In genomic region chr5:65434471-65435362, GRCm38 (mm10) we compare ENCODE assay signal across 8 mouse cellular contexts. TPM values are rescaled to one million over a fixed set of nuclear protein-coding genes. Genes with fewer than 3 reads are reported as not detected.
DNase-seq lines count a peak whose midpoint lies in the region; ATAC-seq and TF ChIP-seq lines count a peak whose summit lies in the region.

No protein-coding gene starts in this region.

- H3K4me3 ChIP-seq in cerebellum, adult 2 months (replicated peaks; ENCODE audit: insufficient read depth, low read depth, low read length) = peak overlapping the region; percentile 99
- peak overlapping the region; percentile 79 for H3K4me3 ChIP-seq in neural tube, embryonic 11.5 days (ENCODE audit: low read depth, low read length)
- peak overlapping the region; percentile 83 for H3K4me3 ChIP-seq in forebrain, embryonic 13.5 days
- peak overlapping the region; percentile 90 for H3K4me3 ChIP-seq in limb, embryonic 10.5 days
- H3K4me3 ChIP-seq in neural tube, embryonic 14.5 days (ENCODE audit: low read depth, low read length) = peak overlapping the region; percentile 86

- no peaks in the 10 kb centered on the region for H3K36me3 ChIP-seq in neural tube, embryonic 11.5 days (ENCODE audit: control insufficient read depth, insufficient read depth, low read length)
- no peaks in the 10 kb centered on the region for H3K36me3 ChIP-seq in forebrain, embryonic 13.5 days (ENCODE audit: poor library complexity, severe bottlenecking)
- peaks cover 2% of the 10 kb centered on the region; the same call in 1 of the 2 replicates for H3K36me3 ChIP-seq in limb, embryonic 10.5 days
- no peaks in the 10 kb centered on the region for H3K36me3 ChIP-seq in neural tube, embryonic 14.5 days (ENCODE audit: control insufficient read depth, insufficient read depth, low read length)

- peaks cover 5% of the 10 kb centered on the region; the same call in 1 of the 2 replicates for H3K4me1 ChIP-seq in cerebellum, adult 2 months (ENCODE audit: control insufficient read depth, insufficient read depth, low read length)
- H3K4me1 ChIP-seq in neural tube, embryonic 11.5 days (ENCODE audit: control insufficient read depth, insufficient read depth, low read length) = no peaks in the 10 kb centered on the region
- H3K4me1 ChIP-seq in forebrain, embryonic 13.5 days = peaks cover 12% of the 10 kb centered on the region
- H3K4me1 ChIP-seq in limb, embryonic 10.5 days = peaks cover 25% of the 10 kb centered on the region
- peaks cover 5% of the 10 kb centered on the region for H3K4me1 ChIP-seq in neural tube, embryonic 14.5 days (ENCODE audit: control insufficient read depth, insufficient read depth, low read length)

- H3K9ac ChIP-seq in neural tube, embryonic 11.5 days (ENCODE audit: low read length) = peak overlapping the region; percentile 77
- H3K9ac ChIP-seq in forebrain, embryonic 13.5 days = peak overlapping the region; percentile 90
- peak overlapping the region; percentile 66 for H3K9ac ChIP-seq in neural tube, embryonic 14.5 days (replicated peaks; ENCODE audit: low read depth, low read length)

- H3K4me2 ChIP-seq in neural tube, embryonic 11.5 days (ENCODE audit: low read depth) = peak overlapping the region; percentile 77
- peak overlapping the region; percentile 86 for H3K4me2 ChIP-seq in forebrain, embryonic 13.5 days
- peak overlapping the region; percentile 94 for H3K4me2 ChIP-seq in neural tube, embryonic 14.5 days (ENCODE audit: low read depth, low read length)

- peak overlapping the region; percentile 24; the same call in 1 of the 2 replicates for H3K27ac ChIP-seq in cerebellum, adult 2 months (ENCODE audit: insufficient read depth, low read length)
- H3K27ac ChIP-seq in neural tube, embryonic 11.5 days (ENCODE audit: low read depth, low read length) = peak overlapping the region; percentile 40; the same call in 1 of the 2 replicates
- peak overlapping the region; percentile 65 for H3K27ac ChIP-seq in forebrain, embryonic 13.5 days
- peak overlapping the region; percentile 90 for H3K27ac ChIP-seq in limb, embryonic 10.5 days
- peak overlapping the region; percentile 68 for H3K27ac ChIP-seq in neural tube, embryonic 14.5 days (ENCODE audit: low read depth, low read length)

- TF ChIP-seq CTCF in cerebellum, adult 2 months (IDR thresholded peaks at IDR 0.05; ENCODE audit: borderline replicate concordance, insufficient read depth, low read depth, low read length) = no peak

- H3K27me3 ChIP-seq in cerebellum, adult 2 months (ENCODE audit: control insufficient read depth, insufficient read depth, low read length) = no peaks in the 10 kb centered on the region
- no peaks in the 10 kb centered on the region for H3K27me3 ChIP-seq in neural tube, embryonic 11.5 days (ENCODE audit: control insufficient read depth, insufficient read depth, low read length)
- H3K27me3 ChIP-seq in forebrain, embryonic 13.5 days = no peaks in the 10 kb centered on the region
- H3K27me3 ChIP-seq in limb, embryonic 10.5 days (ENCODE audit: low read depth, poor library complexity, severe bottlenecking) = no peaks in the 10 kb centered on the region
- H3K27me3 ChIP-seq in neural tube, embryonic 14.5 days (ENCODE audit: control insufficient read depth, insufficient read depth, low read length) = no peaks in the 10 kb centered on the region

- TF ChIP-seq POLR2A in cerebellum, adult 2 months (IDR thresholded peaks at IDR 0.05; ENCODE audit: borderline replicate concordance, insufficient read depth, low read length) = no peak

- H3K9me3 ChIP-seq in neural tube, embryonic 11.5 days (ENCODE audit: control insufficient read depth, low read length) = no peaks in the 10 kb centered on the region
- H3K9me3 ChIP-seq in forebrain, embryonic 13.5 days (replicated peaks) = no peaks in the 10 kb centered on the region
- no peaks in the 10 kb centered on the region for H3K9me3 ChIP-seq in limb, embryonic 10.5 days (replicated peaks)
- no peaks in the 10 kb centered on the region for H3K9me3 ChIP-seq in neural tube, embryonic 14.5 days (ENCODE audit: control insufficient read depth, low read length)

- ATAC-seq in neural tube, embryonic 11.5 days (ENCODE audit: insufficient read depth, low FRiP score, low TSS enrichment) = peak; percentile 14
- ATAC-seq in forebrain, embryonic 13.5 days = 0 out of 2 replicates have a peak, but pooled peaks have one; percentile 9
- peak; percentile 15 for ATAC-seq in neural tube, embryonic 14.5 days (ENCODE audit: low read depth)

- DNase-seq in cerebellum, adult 2 months = no peak
- no peak for DNase-seq in cerebellum, adult 9-11 months
- no peak for DNase-seq in neural tube, embryonic 11.5 days (ENCODE audit: low spot score)
- no peak for DNase-seq in neural tube, embryonic 10.5 days (ENCODE audit: extremely low spot score, low spot score)
- no peak for DNase-seq in limb, embryonic 10.5 days (ENCODE audit: low spot score)
- DNase-seq in spleen, postnatal 36 days (ENCODE audit: low spot score in 2 of 2) = no peak

- 2% methylated on average over 15 of the region's 15 CpGs for WGBS in cerebellum, adult 2 months
- WGBS in neural tube, embryonic 11.5 days = 6% methylated on average over 15 of the region's 15 CpGs
- 4% methylated on average over 15 of the region's 15 CpGs for WGBS in forebrain, embryonic 13.5 days
- 6% methylated on average over 15 of the region's 15 CpGs for WGBS in limb, embryonic 10.5 days
- WGBS in neural tube, embryonic 14.5 days = 3% methylated on average over 15 of the region's 15 CpGs

RNA-seq across cellular contexts. Expression of gene Ugdh, which starts 1.0 kb away (rescaled TPM):
- 26.1 and 27.3 TPM in 2 replicates for polyA plus RNA-seq in cerebellum, adult 2 months (2012; rRNA removed)
- polyA plus RNA-seq in neural tube, embryonic 11.5 days (2014; fragmentation: Nextera tagmentation; extraction: Ambion mirVana) = 64.2 and 73.1 TPM in 2 replicates
- polyA plus RNA-seq in forebrain, embryonic 13.5 days (2015; fragmentation: Nextera tagmentation; extraction: Ambion mirVana) = 60.3 and 62.4 TPM in 2 replicates
- polyA plus RNA-seq in limb, embryonic 10.5 days (2016; fragmentation: Nextera tagmentation; extraction: Ambion mirVana) = 75.3 and 87.4 TPM in 2 replicates
- polyA plus RNA-seq in neural tube, embryonic 14.5 days (2014; fragmentation: Nextera tagmentation; extraction: Ambion mirVana) = 31.3 and 40.8 TPM in 2 replicates

RNA-seq across cellular contexts. Expression of gene Lias, which starts 43.4 kb away (rescaled TPM):
- polyA plus RNA-seq in cerebellum, adult 2 months (2012; rRNA removed) = 46.3 and 47.0 TPM in 2 replicates
- polyA plus RNA-seq in neural tube, embryonic 11.5 days (2014; fragmentation: Nextera tagmentation; extraction: Ambion mirVana) = 69.2 and 70.0 TPM in 2 replicates
- 67.7 and 68.6 TPM in 2 replicates for polyA plus RNA-seq in forebrain, embryonic 13.5 days (2015; fragmentation: Nextera tagmentation; extraction: Ambion mirVana)
- 71.3 and 75.6 TPM in 2 replicates for polyA plus RNA-seq in limb, embryonic 10.5 days (2016; fragmentation: Nextera tagmentation; extraction: Ambion mirVana)
- polyA plus RNA-seq in neural tube, embryonic 14.5 days (2014; fragmentation: Nextera tagmentation; extraction: Ambion mirVana) = 65.0 and 70.7 TPM in 2 replicates

RNA-seq across cellular contexts. Expression of gene Rpl9, which starts 43.5 kb away (rescaled TPM):
- 431 and 479 TPM in 2 replicates for polyA plus RNA-seq in cerebellum, adult 2 months (2012; rRNA removed)
- polyA plus RNA-seq in neural tube, embryonic 11.5 days (2014; fragmentation: Nextera tagmentation; extraction: Ambion mirVana) = 856 and 912 TPM in 2 replicates
- 767 and 793 TPM in 2 replicates for polyA plus RNA-seq in forebrain, embryonic 13.5 days (2015; fragmentation: Nextera tagmentation; extraction: Ambion mirVana)
- polyA plus RNA-seq in limb, embryonic 10.5 days (2016; fragmentation: Nextera tagmentation; extraction: Ambion mirVana) = 991 and 1,125 TPM in 2 replicates
- polyA plus RNA-seq in neural tube, embryonic 14.5 days (2014; fragmentation: Nextera tagmentation; extraction: Ambion mirVana) = 605 and 660 TPM in 2 replicates

RNA-seq across cellular contexts. Expression of gene Gm43552, which starts 57.9 kb away (rescaled TPM):
- 0.86 TPM in 1 of 2 replicates, not detected in the other for polyA plus RNA-seq in cerebellum, adult 2 months (2012; rRNA removed)
- polyA plus RNA-seq in neural tube, embryonic 11.5 days (2014; fragmentation: Nextera tagmentation; extraction: Ambion mirVana) = not detected in 2 replicates
- polyA plus RNA-seq in forebrain, embryonic 13.5 days (2015; fragmentation: Nextera tagmentation; extraction: Ambion mirVana) = not detected in 2 replicates
- not detected in 2 replicates for polyA plus RNA-seq in limb, embryonic 10.5 days (2016; fragmentation: Nextera tagmentation; extraction: Ambion mirVana)
- not detected in 2 replicates for polyA plus RNA-seq in neural tube, embryonic 14.5 days (2014; fragmentation: Nextera tagmentation; extraction: Ambion mirVana)

Comparison
In these comparisons a context has a peak if more than half of its experiments do, and no peak if none do; other contexts are left out.
1. H3K27ac ChIP-seq: peak in every context shown above with its lines; median percentile 90 in limb, embryonic 10.5 days; 68 in neural tube, embryonic 14.5 days; 65 in forebrain, embryonic 13.5 days; 40 in neural tube, embryonic 11.5 days; 24 in cerebellum, adult 2 months.